Mouse (Mus musculus): ENCODE results near the gene Slfn3. TPM values are rescaled to one million over a fixed set of nuclear protein-coding genes. Genes with fewer than 3 reads are reported as not detected.
"Not testable (repeated sequence)": the region's sequence is repeated elsewhere in the genome, so short reads cannot be mapped to it uniquely, and the experiment has no call there.

Gene Slfn3
- polyA plus RNA-seq, 1 experiment from 2014 or later = 2.6 TPM

DNA sequence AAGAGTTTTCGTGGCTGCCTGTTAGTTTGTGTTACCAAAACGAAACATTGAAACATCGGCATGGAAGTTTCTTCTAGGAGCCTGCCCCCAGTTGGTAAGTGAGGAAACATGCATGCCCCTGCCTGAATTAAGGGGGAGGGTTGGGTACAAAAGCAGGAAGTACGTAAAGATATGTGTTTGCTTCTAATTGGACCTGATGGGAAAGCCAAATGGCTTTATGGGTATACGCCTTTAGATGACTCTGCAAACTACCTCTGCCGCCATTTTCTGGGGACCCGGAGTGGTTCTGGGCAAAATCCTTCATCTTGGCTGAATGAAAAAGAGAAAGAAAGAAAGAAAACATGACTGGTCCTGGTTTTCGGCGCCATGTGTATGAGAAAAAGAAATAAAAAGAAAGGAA is 33.1 kb downstream of the Slfn3 start:
- no peak for ATAC-seq (ENCODE audit: low FRiP score, low TSS enrichment)
- Histone ChIP-seq H3K27ac (ENCODE audit: low read depth, low read length) (no peak overlapping the region), H3K4me2 (replicated peaks; ENCODE audit: low read depth, low read length) (no peak overlapping the region), H3K27me3 (ENCODE audit: control insufficient read depth, insufficient read depth, low read length) (no peaks in the 10 kb centered on the region), H3K4me1 (ENCODE audit: control insufficient read depth, insufficient read depth, low read length) (no peaks in the 10 kb centered on the region), H3K36me3 (ENCODE audit: control insufficient read depth, insufficient read depth, low read length) (no peaks in the 10 kb centered on the region), H3K9me3 (ENCODE audit: control insufficient read depth, low read length) (no peaks in the 10 kb centered on the region), H3K9ac (ENCODE audit: low read depth, low read length) (no peak overlapping the region), H3K4me3 (ENCODE audit: low read length) (no peak overlapping the region)
- WGBS = 88% methylated on average over 9 of the region's 9 CpGs

DNA sequence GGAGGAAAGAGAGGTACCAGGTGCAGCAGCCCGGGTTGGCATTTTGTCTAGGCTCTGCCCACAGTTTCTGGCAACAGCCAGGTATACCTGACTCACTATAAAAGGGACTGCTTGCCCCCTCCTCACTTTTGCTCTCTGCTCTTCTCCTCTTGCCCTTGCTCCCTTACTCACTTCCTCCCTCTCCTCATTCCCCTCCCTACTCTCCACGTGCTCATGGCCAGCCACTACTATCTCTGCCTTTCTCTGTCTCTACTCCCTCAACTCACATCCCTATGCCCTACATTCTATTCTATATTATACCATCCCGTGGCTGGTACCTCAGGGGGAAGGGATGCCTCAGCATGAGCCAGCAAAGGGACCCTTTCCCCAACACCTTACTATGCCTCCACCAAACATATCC is 33.6 kb downstream of the Slfn3 start:
- 64% methylated on average over 3 of the region's 3 CpGs for WGBS
- Histone ChIP-seq H3K9me3 (ENCODE audit: control insufficient read depth, low read length) (no peaks in the 10 kb centered on the region), H3K9ac (ENCODE audit: low read depth, low read length) (no peak overlapping the region), H3K4me3 (ENCODE audit: low read length) (no peak overlapping the region), H3K4me2 (replicated peaks; ENCODE audit: low read depth, low read length) (no peak overlapping the region), H3K27ac (ENCODE audit: low read depth, low read length) (no peak overlapping the region), H3K4me1 (ENCODE audit: control insufficient read depth, insufficient read depth, low read length) (no peaks in the 10 kb centered on the region), H3K27me3 (ENCODE audit: control insufficient read depth, insufficient read depth, low read length) (no peaks in the 10 kb centered on the region), H3K36me3 (ENCODE audit: control insufficient read depth, insufficient read depth, low read length) (no peaks in the 10 kb centered on the region)
- ATAC-seq (ENCODE audit: low FRiP score, low TSS enrichment) = no peak

DNA sequence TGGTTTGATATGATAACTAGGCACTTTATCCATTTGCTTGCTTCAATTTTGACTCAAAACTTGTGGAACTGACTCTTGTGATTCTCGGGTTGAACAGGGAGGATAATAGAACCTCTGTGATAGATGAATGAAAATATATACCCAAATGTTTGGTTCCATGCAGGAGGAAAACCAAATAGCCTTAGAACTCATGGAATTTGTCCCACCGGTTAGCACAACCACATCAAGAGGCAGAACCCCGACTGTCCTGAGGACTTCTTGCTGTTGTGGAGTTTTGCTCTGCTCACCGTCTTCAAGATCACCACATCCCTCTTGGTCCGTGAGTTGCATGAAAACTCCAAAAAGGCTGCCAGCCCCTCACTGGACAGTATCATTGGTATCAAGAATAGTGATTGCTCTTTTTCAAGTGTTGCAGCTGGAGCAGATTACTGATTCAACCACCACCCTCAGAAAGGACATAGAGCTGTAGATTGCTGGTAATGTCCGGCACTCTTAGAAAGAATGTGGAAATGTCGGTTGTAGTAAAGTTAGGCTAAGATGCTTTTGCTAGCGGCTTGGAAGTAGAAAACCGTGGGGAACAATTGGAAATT is 34.3 kb downstream of the Slfn3 start:
- Histone ChIP-seq H3K9ac (ENCODE audit: low read depth, low read length) (no peak overlapping the region), H3K27me3 (ENCODE audit: control insufficient read depth, insufficient read depth, low read length) (no peaks in the 10 kb centered on the region), H3K4me1 (ENCODE audit: control insufficient read depth, insufficient read depth, low read length) (no peaks in the 10 kb centered on the region), H3K4me3 (ENCODE audit: low read length) (no peak overlapping the region), H3K9me3 (ENCODE audit: control insufficient read depth, low read length) (no peaks in the 10 kb centered on the region), H3K27ac (ENCODE audit: low read depth, low read length) (no peak overlapping the region), H3K4me2 (replicated peaks; ENCODE audit: low read depth, low read length) (no peak overlapping the region), H3K36me3 (ENCODE audit: control insufficient read depth, insufficient read depth, low read length) (no peaks in the 10 kb centered on the region)
- 93% methylated on average over 9 of the region's 9 CpGs for WGBS
- no peak for ATAC-seq (ENCODE audit: low FRiP score, low TSS enrichment)

DNA sequence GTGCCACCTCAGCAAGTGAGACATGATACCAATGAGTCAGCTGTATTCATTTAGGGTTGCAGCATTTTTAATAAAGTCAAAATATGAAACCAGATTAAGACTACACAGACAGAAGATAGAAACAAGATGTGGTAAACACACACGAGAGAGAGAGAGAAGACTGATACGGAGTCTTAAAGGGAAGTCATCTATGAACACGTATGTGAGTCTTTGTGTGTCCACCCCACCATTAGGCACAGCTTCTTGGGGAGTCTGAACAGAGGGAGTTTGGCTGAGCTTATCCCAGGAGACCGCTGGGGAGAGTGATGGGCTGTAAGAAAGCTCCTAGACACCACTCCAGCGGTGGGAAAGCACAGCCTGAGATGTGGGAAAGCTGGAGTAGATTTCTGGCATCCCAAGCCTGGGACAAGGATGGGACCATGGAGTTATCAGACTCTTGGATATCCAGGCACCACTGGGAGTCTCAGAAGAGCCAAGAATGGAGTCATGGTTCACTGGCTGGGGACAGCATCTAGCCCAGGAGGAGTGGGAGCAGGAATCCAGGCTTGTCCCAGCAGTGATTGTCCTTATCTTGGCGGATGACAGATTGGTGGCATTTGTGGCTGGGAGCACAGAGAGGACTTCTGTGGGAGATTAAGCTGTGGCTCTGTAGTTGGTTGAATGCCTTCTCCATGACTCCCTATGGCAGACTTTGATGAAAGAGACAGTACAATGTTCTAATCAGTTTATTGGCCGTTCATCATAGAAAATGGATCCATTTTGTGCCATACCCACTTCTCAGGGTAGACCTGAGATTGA is 37.0 kb downstream of the Slfn3 start:
- no peak overlapping the region for H3K27ac ChIP-seq (ENCODE audit: low read depth, low read length)
- no peak overlapping the region for H3K9ac ChIP-seq (ENCODE audit: low read depth, low read length)
- no peaks in the 10 kb centered on the region for H3K27me3 ChIP-seq (ENCODE audit: control insufficient read depth, insufficient read depth, low read length)
- H3K4me2 ChIP-seq (replicated peaks; ENCODE audit: low read depth, low read length) = no peak overlapping the region
- no peaks in the 10 kb centered on the region for H3K4me1 ChIP-seq (ENCODE audit: control insufficient read depth, insufficient read depth, low read length)
- no peaks in the 10 kb centered on the region for H3K9me3 ChIP-seq (ENCODE audit: control insufficient read depth, low read length)
- ATAC-seq (ENCODE audit: low FRiP score, low TSS enrichment) = no peak
- 87% methylated on average over 7 of the region's 7 CpGs for WGBS
- H3K4me3 ChIP-seq (ENCODE audit: low read length) = no peak overlapping the region
- H3K36me3 ChIP-seq (ENCODE audit: control insufficient read depth, insufficient read depth, low read length) = no peaks in the 10 kb centered on the region

DNA sequence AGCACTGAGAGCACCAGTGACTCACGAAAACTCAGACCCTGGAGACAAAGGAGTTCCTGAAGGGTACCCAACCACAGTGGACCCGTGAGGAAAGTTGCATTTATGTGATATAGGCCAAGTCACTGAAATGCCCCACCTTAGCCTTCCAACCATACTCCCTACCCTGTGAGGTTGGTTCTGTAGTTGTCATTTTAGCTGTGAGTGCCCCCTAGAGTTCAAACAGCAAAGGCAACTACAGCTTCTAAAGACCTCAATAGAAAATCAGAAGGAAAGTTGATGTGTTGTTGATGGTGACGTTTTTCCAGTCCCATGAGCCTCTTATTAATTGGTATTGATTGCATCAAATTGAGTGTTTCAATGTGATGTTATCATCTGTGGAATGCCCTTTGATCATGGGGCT is 39.8 kb downstream of the Slfn3 start:
- H3K36me3 ChIP-seq (ENCODE audit: control insufficient read depth, insufficient read depth, low read length) = no peaks in the 10 kb centered on the region
- H3K4me1 ChIP-seq (ENCODE audit: control insufficient read depth, insufficient read depth, low read length) = no peaks in the 10 kb centered on the region
- H3K9ac ChIP-seq (ENCODE audit: low read depth, low read length) = no peak overlapping the region
- ATAC-seq (ENCODE audit: low FRiP score, low TSS enrichment) = no peak
- WGBS = 62% methylated on average over 3 of the region's 3 CpGs
- H3K27ac ChIP-seq (ENCODE audit: low read depth, low read length) = no peak overlapping the region
- no peak overlapping the region for H3K4me3 ChIP-seq (ENCODE audit: low read length)
- H3K27me3 ChIP-seq (ENCODE audit: control insufficient read depth, insufficient read depth, low read length) = no peaks in the 10 kb centered on the region
- H3K9me3 ChIP-seq (ENCODE audit: control insufficient read depth, low read length) = no peaks in the 10 kb centered on the region
- no peak overlapping the region for H3K4me2 ChIP-seq (replicated peaks; ENCODE audit: low read depth, low read length)

DNA sequence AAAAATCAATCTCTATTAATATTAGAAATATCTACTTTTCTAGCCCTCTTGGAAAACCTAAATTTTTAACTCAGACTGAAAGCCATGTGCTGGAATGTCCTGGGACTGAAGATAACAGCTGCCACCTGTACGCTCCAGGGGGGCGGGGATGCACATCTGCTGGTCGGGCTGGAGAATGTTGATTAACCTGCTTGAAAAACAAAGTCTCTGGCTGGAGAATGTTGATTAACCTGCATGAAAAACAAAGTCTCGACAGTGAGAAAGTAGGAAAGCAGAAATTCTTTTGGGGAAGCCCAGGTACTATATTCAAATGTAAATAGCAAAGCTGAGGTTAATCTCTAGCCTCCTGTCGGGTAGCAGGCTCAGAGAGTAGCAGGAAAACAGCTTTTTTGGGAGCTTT is 42.5 kb downstream of the Slfn3 start:
- H3K27me3 ChIP-seq (ENCODE audit: control insufficient read depth, insufficient read depth, low read length); H3K9me3 ChIP-seq (ENCODE audit: control insufficient read depth, low read length); H3K4me2 ChIP-seq (replicated peaks; ENCODE audit: low read depth, low read length); H3K4me1 ChIP-seq (ENCODE audit: control insufficient read depth, insufficient read depth, low read length); ATAC-seq (ENCODE audit: low FRiP score, low TSS enrichment); H3K36me3 ChIP-seq (ENCODE audit: control insufficient read depth, insufficient read depth, low read length); H3K9ac ChIP-seq (ENCODE audit: low read depth, low read length); H3K4me3 ChIP-seq (ENCODE audit: low read length); H3K27ac ChIP-seq (ENCODE audit: low read depth, low read length): not testable (repeated sequence)
- whole genome bisulfite sequencing = 48% methylated on average over 5 of the region's 5 CpGs

DNA sequence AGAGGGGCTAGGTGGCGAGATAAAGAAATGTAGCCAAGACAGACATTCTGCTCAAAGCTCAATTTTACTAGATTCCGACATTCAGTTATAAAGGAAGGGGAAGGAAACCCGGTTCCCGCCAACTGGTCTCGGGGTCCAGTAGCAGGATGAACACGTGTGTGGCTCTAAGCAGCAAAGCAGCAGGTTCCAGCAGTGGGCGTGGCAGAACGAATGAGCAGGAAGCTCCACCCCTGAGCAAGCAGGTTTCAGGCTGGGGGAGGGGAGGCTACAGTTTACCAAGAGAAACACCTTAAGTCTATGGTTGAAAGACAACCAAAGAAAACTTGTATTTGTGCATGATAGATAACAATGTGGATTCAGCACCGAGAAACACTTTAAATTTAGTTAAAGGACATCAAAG is 46.3 kb downstream of the Slfn3 start:
- not testable (repeated sequence) for ATAC-seq (ENCODE audit: low FRiP score, low TSS enrichment); H3K27me3 ChIP-seq (ENCODE audit: control insufficient read depth, insufficient read depth, low read length); H3K27ac ChIP-seq (ENCODE audit: low read depth, low read length); H3K9ac ChIP-seq (ENCODE audit: low read depth, low read length); H3K4me2 ChIP-seq (replicated peaks; ENCODE audit: low read depth, low read length); H3K4me1 ChIP-seq (ENCODE audit: control insufficient read depth, insufficient read depth, low read length); H3K9me3 ChIP-seq (ENCODE audit: control insufficient read depth, low read length); H3K4me3 ChIP-seq (ENCODE audit: low read length); H3K36me3 ChIP-seq (ENCODE audit: control insufficient read depth, insufficient read depth, low read length)
- 82% methylated on average over 9 of the region's 9 CpGs for WGBS

DNA sequence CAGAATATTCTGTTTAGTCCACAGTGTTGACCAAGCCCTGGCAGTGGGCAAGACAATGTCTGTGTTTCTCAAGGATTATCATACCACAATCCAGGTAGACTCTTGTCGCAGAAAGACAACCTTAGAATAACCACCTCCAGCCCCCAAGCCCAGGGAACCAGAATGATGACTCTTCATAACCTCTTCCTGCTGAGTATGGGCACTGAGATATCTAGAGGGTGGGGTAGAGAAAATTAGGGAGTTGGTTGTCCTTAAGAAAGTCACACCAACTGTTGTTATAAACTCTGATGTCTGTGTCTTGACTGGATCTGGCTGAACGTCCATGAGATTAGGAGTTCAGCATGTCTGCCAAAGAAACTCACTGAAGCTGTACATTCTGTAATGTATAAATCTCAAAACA is 47.3 kb downstream of the Slfn3 start:
- 87% methylated on average over 2 of the region's 2 CpGs for WGBS
- Histone ChIP-seq H3K4me1 (ENCODE audit: control insufficient read depth, insufficient read depth, low read length) (no peaks in the 10 kb centered on the region), H3K36me3 (ENCODE audit: control insufficient read depth, insufficient read depth, low read length) (no peaks in the 10 kb centered on the region), H3K9ac (ENCODE audit: low read depth, low read length) (no peak overlapping the region), H3K27me3 (ENCODE audit: control insufficient read depth, insufficient read depth, low read length) (no peaks in the 10 kb centered on the region), H3K27ac (ENCODE audit: low read depth, low read length) (no peak overlapping the region), H3K4me2 (replicated peaks; ENCODE audit: low read depth, low read length) (no peak overlapping the region), H3K4me3 (ENCODE audit: low read length) (no peak overlapping the region), H3K9me3 (ENCODE audit: control insufficient read depth, low read length) (no peaks in the 10 kb centered on the region)
- no peak for ATAC-seq (ENCODE audit: low FRiP score, low TSS enrichment)

DNA sequence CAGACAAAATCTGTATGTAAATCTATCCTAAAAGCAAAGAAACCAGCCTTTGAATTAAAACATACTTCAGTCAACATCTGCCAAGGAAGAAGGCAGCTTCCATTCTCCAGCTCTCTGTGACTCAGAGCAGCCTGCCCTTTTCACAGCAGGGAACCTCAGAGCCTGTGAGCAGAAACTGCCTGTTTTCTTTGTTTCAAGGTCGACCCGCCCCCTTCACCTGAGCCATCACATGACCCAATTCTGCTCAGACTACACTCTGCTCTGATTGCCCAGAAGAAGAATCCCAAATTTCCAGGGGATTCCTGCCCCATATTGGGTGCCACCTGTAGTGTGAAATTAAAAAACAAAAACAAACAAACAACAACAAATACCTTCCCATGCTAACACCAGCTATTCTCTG is 48.7 kb downstream of the Slfn3 start:
- H3K9ac ChIP-seq (ENCODE audit: low read depth, low read length) = no peak overlapping the region
- no peaks in the 10 kb centered on the region for H3K36me3 ChIP-seq (ENCODE audit: control insufficient read depth, insufficient read depth, low read length)
- H3K4me1 ChIP-seq (ENCODE audit: control insufficient read depth, insufficient read depth, low read length) = no peaks in the 10 kb centered on the region
- no peak overlapping the region for H3K27ac ChIP-seq (ENCODE audit: low read depth, low read length)
- H3K4me3 ChIP-seq (ENCODE audit: low read length) = no peak overlapping the region
- ATAC-seq (ENCODE audit: low FRiP score, low TSS enrichment) = no peak
- 19% methylated on average over 2 of the region's 2 CpGs for WGBS
- no peaks in the 10 kb centered on the region for H3K27me3 ChIP-seq (ENCODE audit: control insufficient read depth, insufficient read depth, low read length)
- H3K4me2 ChIP-seq (replicated peaks; ENCODE audit: low read depth, low read length) = no peak overlapping the region
- no peaks in the 10 kb centered on the region for H3K9me3 ChIP-seq (ENCODE audit: control insufficient read depth, low read length)

Data from kidney, embryonic 14.5 days (tissue).